In the genomic region with DNA sequence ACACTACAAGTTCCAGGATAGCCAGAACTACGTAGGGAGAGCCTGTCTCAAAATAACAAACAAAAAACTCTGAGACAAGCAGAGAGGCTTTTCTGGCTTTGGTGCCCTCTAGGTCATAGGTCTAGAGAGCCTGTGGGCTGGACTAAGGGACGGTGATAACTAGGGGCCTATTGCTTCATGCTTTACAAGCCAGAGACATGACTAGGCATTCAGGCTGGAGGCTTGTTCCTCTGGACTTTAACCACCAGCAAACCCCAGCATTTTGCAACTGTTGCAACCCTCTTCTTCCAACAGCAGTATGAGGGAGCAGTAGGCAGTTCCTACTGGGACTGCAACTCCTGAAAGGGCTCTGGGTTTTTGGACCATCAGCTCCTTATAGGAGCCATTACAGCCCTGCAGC, we compare ENCODE assay signal across 11 mouse cellular contexts. TPM values are rescaled to one million over a fixed set of nuclear protein-coding genes. Genes with fewer than 3 reads are reported as not detected.
DNase-seq lines count a peak whose midpoint lies in the region; ATAC-seq and TF ChIP-seq lines count a peak whose summit lies in the region.
"Had no signal": no experiment of that assay in that cellular context is flagged by ENCODE, and none has a peak within 500 bp of the region (broad histone marks: within the 10 kb centered on the region; RNA-seq: fewer than 3 reads in every experiment).

No protein-coding gene starts in this region.

- peaks cover 57% of the 10 kb centered on the region for H3K4me1 ChIP-seq in liver, postnatal 0 days (ENCODE audit: insufficient read depth)

- peak; percentile 89 for ATAC-seq in liver, postnatal 0 days
- ATAC-seq: hindbrain, embryonic 16.5 days had no signal

- H3K9me3 ChIP-seq in liver, postnatal 0 days (ENCODE audit: low read length): no peaks in the 10 kb centered on the region

- no peak for TF ChIP-seq CTCF in liver, postnatal 0 days (IDR thresholded peaks at IDR 0.05; ENCODE audit: low read depth)

- H3K27me3 ChIP-seq in liver, postnatal 0 days (ENCODE audit: insufficient read depth, low read length): no peaks in the 10 kb centered on the region

- peak overlapping the region; percentile 95 for H3K4me2 ChIP-seq in liver, postnatal 0 days (ENCODE audit: low read depth, low read length)

- peak; percentile 75 for TF ChIP-seq EP300 in liver, postnatal 0 days (IDR thresholded peaks at IDR 0.05; ENCODE audit: low read depth)

- 0 out of 2 replicates have a peak, but pooled peaks cover 4% of the 10 kb centered on the region for H3K36me3 ChIP-seq in liver, postnatal 0 days (replicated peaks; ENCODE audit: insufficient read depth, low read length)

- peak overlapping the region; percentile 97 for H3K27ac ChIP-seq in liver, postnatal 0 days (ENCODE audit: low read depth)

- DNase-seq in adrenal gland, adult 2 months: peak; percentile 53
- no peak for DNase-seq in adrenal gland, adult 8-10 months
- DNase-seq in urinary bladder, postnatal 14 days (ENCODE audit: low spot score): peak; percentile 17
- DNase-seq in urinary bladder, postnatal 4 days (ENCODE audit: low spot score in 2 of 2): no peak
- peak; percentile 71 for DNase-seq in liver, postnatal 0 days
- no peak for DNase-seq in gastrocnemius, postnatal 4 days (ENCODE audit: low spot score in 2 of 2)
- no peak for DNase-seq in retina, embryonic 14.5 days (ENCODE audit: low spot score)
- no peak for DNase-seq in gastrocnemius, adult 8-10 months (ENCODE audit: low spot score in 2 of 2)
- DNase-seq: cerebellum, postnatal 36 days; lung, embryonic 14.5 days had no signal

- WGBS in liver, postnatal 0 days (ENCODE audit: insufficient replicate concordance): 5% methylated on average over 2 of the region's 2 CpGs

- H3K9ac ChIP-seq in liver, postnatal 0 days (replicated peaks): peak overlapping the region; percentile 87; the same call in 1 of the 2 replicates
- H3K9ac ChIP-seq: lung, embryonic 14.5 days had no signal

- no peak overlapping the region for H3K4me3 ChIP-seq in liver, postnatal 0 days (ENCODE audit: low read depth, low read length)

RNA-seq across cellular contexts. Expression of a gene that starts 1.5 kb away (rescaled TPM):
- 1 to 10 TPM; 2.8 to 3.4 TPM for total RNA-seq in adrenal gland, adult 2 months (2021)
- polyA plus RNA-seq in adrenal gland, adult 2 months (2012; rRNA removed): 0.96 and 1.7 TPM in 2 replicates
- total RNA-seq in adrenal gland, adult 8-10 months (2022): 1 to 10 TPM; 3.7 to 7.8 (median 4.9) TPM
- polyA plus RNA-seq in liver, postnatal 0 days (2015; fragmentation: Nextera tagmentation; extraction: Ambion mirVana): 7.2 and 7.4 TPM in 2 replicates
- 1 to 10 TPM; 1.8 to 1.9 TPM for total RNA-seq in gastrocnemius, postnatal 4 days (2021)
- under 1 TPM in 2 of 4 experiments, not detected in 2; 0.13 to 0.40 TPM for total RNA-seq in gastrocnemius, adult 8-10 months (2022)

Comparison
In these comparisons a context has a peak if more than half of its experiments do, and no peak if none do; other contexts are left out.
1. DNase-seq: peak in adrenal gland, adult 2 months (single experiment), urinary bladder, postnatal 14 days (single experiment) and liver, postnatal 0 days (single experiment); none in adrenal gland, adult 8-10 months (single experiment), urinary bladder, postnatal 4 days (0 of 2), gastrocnemius, postnatal 4 days (0 of 2), retina, embryonic 14.5 days (single experiment) and gastrocnemius, adult 8-10 months (0 of 2).